Mouse (Mus musculus): Measurements from ENCODE around the gene Gm39653. TPM values are rescaled to one million over a fixed set of nuclear protein-coding genes. Genes with fewer than 3 reads are reported as not detected.

Gene Gm39653
- polyA plus RNA-seq (2015; fragmentation: Nextera tagmentation; extraction: Ambion mirVana) = not detected in 2 replicates

GRCm38 (mm10) chr1:63615668-63616067 lies at the start of gene Gm39653:
Gene Gm39653, plus strand, starts transcription at chr1:63615968.
- no peak for DNase-seq
- Histone ChIP-seq H3K4me3 (ENCODE audit: low read depth, low read length) (no peak within 1 kb of the TSS), H3K9ac (replicated peaks) (no peak within 1 kb of the TSS), H3K27me3 (ENCODE audit: insufficient read depth, low read length) (0 out of 2 replicates have a peak, but pooled peaks cover 2% of the 10 kb centered on the region), H3K4me2 (ENCODE audit: low read depth, low read length) (no peak within 1 kb of the TSS), H3K36me3 (replicated peaks; ENCODE audit: insufficient read depth, low read length) (no peaks in the 10 kb centered on the region), H3K4me1 (ENCODE audit: insufficient read depth) (no peaks in the 10 kb centered on the region), H3K27ac (ENCODE audit: low read depth) (no peak within 1 kb of the TSS), H3K9me3 (ENCODE audit: low read length) (no peaks in the 10 kb centered on the region)
- TF ChIP-seq EP300 (IDR thresholded peaks at IDR 0.05; ENCODE audit: low read depth) (no peak), CTCF (IDR thresholded peaks at IDR 0.05; ENCODE audit: low read depth) (no peak)
- ATAC-seq = no peak
- 66% methylated on average over 3 of the region's 3 CpGs for WGBS (ENCODE audit: insufficient replicate concordance)

DNA sequence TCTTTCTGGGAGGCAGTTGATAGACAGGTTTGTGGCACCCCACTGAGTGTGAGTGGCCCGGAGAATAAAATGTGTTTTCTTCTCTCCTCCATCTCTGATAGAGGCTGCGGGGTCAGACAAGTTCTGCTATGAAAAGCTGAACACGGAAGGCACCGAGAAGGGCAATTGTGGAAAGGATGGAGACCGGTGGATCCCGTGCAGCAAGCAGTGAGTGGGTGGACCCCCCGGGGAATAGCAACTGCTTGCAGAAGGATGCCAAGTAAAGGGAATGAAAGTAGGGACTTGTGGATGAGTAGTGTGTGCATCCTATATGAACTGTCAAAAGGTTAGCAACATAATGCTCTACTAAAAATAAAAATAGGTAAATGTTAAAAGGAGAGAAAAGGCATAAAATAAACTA lies 49.3 kb upstream of the Gm39653 start:
- no peak for TF ChIP-seq CTCF (IDR thresholded peaks at IDR 0.05; ENCODE audit: low read depth)
- TF ChIP-seq EP300 (IDR thresholded peaks at IDR 0.05; ENCODE audit: low read depth) = no peak
- Histone ChIP-seq H3K4me1 (ENCODE audit: insufficient read depth) (no peaks in the 10 kb centered on the region), H3K9ac (replicated peaks) (no peak overlapping the region), H3K36me3 (replicated peaks; ENCODE audit: insufficient read depth, low read length) (no peaks in the 10 kb centered on the region), H3K4me3 (ENCODE audit: low read depth, low read length) (no peak overlapping the region), H3K4me2 (ENCODE audit: low read depth, low read length) (no peak overlapping the region), H3K27ac (ENCODE audit: low read depth) (no peak overlapping the region), H3K27me3 (ENCODE audit: insufficient read depth, low read length) (no peaks in the 10 kb centered on the region), H3K9me3 (ENCODE audit: low read length) (no peaks in the 10 kb centered on the region)
- no peak for DNase-seq
- ATAC-seq = no peak
- 58% methylated on average over 7 of the region's 7 CpGs for WGBS (ENCODE audit: insufficient replicate concordance)

DNA sequence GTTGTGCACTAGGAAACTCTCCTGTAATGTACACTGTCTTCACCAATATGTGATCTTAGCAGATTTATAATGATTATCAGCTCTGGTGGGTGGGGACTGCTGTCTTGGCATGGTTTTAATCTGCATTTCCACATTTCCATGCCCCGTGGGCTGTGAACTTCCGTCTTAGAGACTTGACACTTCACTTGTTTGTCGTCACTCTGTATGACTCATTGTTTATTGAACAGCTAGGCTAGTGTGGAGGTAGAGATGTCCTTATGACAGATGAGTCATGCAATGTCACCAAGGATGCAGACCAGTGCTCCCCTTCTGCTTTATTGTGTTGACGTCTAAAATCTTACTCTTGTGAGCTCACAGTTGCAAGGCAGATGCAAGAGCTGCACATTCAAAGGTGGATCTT lies 48.7 kb upstream of the Gm39653 start:
- ATAC-seq (no peak), DNase-seq (no peak)
- TF ChIP-seq EP300 (IDR thresholded peaks at IDR 0.05; ENCODE audit: low read depth) = no peak
- no peak for TF ChIP-seq CTCF (IDR thresholded peaks at IDR 0.05; ENCODE audit: low read depth)
- no peak overlapping the region for H3K27ac ChIP-seq (ENCODE audit: low read depth)
- H3K27me3 ChIP-seq (ENCODE audit: insufficient read depth, low read length) = no peaks in the 10 kb centered on the region
- H3K4me1 ChIP-seq (ENCODE audit: insufficient read depth) = no peaks in the 10 kb centered on the region
- no peaks in the 10 kb centered on the region for H3K9me3 ChIP-seq (ENCODE audit: low read length)
- H3K4me2 ChIP-seq (ENCODE audit: low read depth, low read length) = no peak overlapping the region
- no peak overlapping the region for H3K4me3 ChIP-seq (ENCODE audit: low read depth, low read length)
- no peaks in the 10 kb centered on the region for H3K36me3 ChIP-seq (replicated peaks; ENCODE audit: insufficient read depth, low read length)
- H3K9ac ChIP-seq (replicated peaks) = no peak overlapping the region
- 40% methylated on average over 4 of the region's 4 CpGs for WGBS (ENCODE audit: insufficient replicate concordance)

DNA sequence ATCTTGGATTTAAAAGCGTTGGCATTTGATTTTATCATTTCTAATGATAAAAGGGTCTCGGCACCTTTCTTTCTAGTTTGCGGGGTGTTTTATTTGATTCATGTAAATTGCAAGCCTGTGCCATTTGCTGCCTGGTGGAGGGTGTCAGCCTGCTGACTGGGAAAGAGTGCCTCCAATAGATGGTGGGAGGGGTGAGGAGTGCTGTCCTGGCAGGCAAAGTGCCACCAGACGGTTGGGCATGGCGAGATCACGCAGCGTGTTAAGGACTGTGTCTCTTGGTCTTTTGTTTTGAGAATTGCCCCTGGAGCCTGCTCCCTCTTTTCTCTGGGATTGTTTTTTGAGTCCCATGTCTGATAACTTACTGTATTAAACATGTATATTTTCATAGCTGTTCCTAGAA lies 43.5 kb upstream of the Gm39653 start:
- Histone ChIP-seq H3K9me3 (ENCODE audit: low read length) (no peaks in the 10 kb centered on the region), H3K27ac (ENCODE audit: low read depth) (no peak overlapping the region), H3K4me1 (ENCODE audit: insufficient read depth) (no peaks in the 10 kb centered on the region), H3K27me3 (ENCODE audit: insufficient read depth, low read length) (no peaks in the 10 kb centered on the region), H3K4me3 (ENCODE audit: low read depth, low read length) (no peak overlapping the region), H3K4me2 (ENCODE audit: low read depth, low read length) (no peak overlapping the region), H3K9ac (replicated peaks) (no peak overlapping the region), H3K36me3 (replicated peaks; ENCODE audit: insufficient read depth, low read length) (no peaks in the 10 kb centered on the region)
- whole genome bisulfite sequencing (ENCODE audit: insufficient replicate concordance) = 74% methylated on average over 7 of the region's 7 CpGs
- TF ChIP-seq EP300 (IDR thresholded peaks at IDR 0.05; ENCODE audit: low read depth) = no peak
- TF ChIP-seq CTCF (IDR thresholded peaks at IDR 0.05; ENCODE audit: low read depth) = no peak
- ATAC-seq (no peak), DNase-seq (no peak)

GRCm38 (mm10) chr1:63573432-63573831 lies 42.3 kb upstream of the Gm39653 start:
- no peak for TF ChIP-seq CTCF (IDR thresholded peaks at IDR 0.05; ENCODE audit: low read depth)
- TF ChIP-seq EP300 (IDR thresholded peaks at IDR 0.05; ENCODE audit: low read depth) = no peak
- DNase-seq = no peak
- 69% methylated on average over 6 of the region's 6 CpGs for WGBS (ENCODE audit: insufficient replicate concordance)

DNA sequence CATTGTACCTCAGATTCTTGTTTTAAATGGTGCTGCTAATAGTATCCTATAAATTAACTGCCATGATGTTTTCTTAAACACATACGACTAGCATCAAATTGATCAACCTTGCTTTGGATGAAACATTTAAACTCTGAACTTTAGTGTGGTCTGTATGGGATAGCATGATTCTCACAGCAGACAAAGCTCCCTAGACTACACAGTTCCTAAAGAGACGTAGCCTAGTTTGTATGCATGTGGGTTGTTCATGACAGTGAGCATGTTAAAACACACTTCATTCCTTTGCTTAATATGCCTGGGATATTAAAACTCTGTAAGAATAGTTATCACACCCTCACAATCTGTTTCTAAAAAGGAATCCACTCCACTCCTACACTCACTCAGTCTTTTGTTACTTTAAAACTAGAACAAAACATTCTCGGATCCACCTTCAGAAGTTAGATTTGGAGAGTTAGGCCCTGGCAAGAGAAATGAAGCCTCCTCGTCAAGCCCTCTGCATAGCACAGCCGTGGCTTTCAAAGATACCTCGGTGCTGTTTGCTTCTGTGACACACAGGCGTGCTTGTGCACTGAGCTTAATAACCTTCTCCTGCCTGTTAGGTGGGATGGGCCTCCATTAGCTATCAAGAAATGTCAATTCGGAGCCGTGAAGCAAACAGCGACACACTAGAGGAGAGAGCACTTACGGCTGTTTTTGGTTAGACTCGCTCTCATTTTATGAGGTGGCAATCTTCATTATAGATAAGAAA lies 41.7 kb upstream of the Gm39653 start:
- H3K4me1 ChIP-seq (ENCODE audit: insufficient read depth) = no peaks in the 10 kb centered on the region
- no peak for ATAC-seq
- no peak for TF ChIP-seq CTCF (IDR thresholded peaks at IDR 0.05; ENCODE audit: low read depth)
- no peak for TF ChIP-seq EP300 (IDR thresholded peaks at IDR 0.05; ENCODE audit: low read depth)

More at GRCm38 (mm10) chr1:63573432-63573831, 42.3 kb upstream of the Gm39653 start:
- no peaks in the 10 kb centered on the region for H3K9me3 ChIP-seq (ENCODE audit: low read length)
- H3K9ac ChIP-seq (replicated peaks) = no peak overlapping the region
- no peak overlapping the region for H3K4me3 ChIP-seq (ENCODE audit: low read depth, low read length)
- H3K4me2 ChIP-seq (ENCODE audit: low read depth, low read length) = no peak overlapping the region
- no peaks in the 10 kb centered on the region for H3K4me1 ChIP-seq (ENCODE audit: insufficient read depth)
- no peak for ATAC-seq
- no peaks in the 10 kb centered on the region for H3K36me3 ChIP-seq (replicated peaks; ENCODE audit: insufficient read depth, low read length)
- H3K27me3 ChIP-seq (ENCODE audit: insufficient read depth, low read length) = no peaks in the 10 kb centered on the region
- H3K27ac ChIP-seq (ENCODE audit: low read depth) = no peak overlapping the region

More for the DNA sequence above, 41.7 kb upstream of the Gm39653 start:
- Histone ChIP-seq H3K9ac (replicated peaks) (no peak overlapping the region), H3K36me3 (replicated peaks; ENCODE audit: insufficient read depth, low read length) (no peaks in the 10 kb centered on the region), H3K4me2 (ENCODE audit: low read depth, low read length) (no peak overlapping the region), H3K4me3 (ENCODE audit: low read depth, low read length) (no peak overlapping the region), H3K27ac (ENCODE audit: low read depth) (no peak overlapping the region), H3K27me3 (ENCODE audit: insufficient read depth, low read length) (no peaks in the 10 kb centered on the region), H3K9me3 (ENCODE audit: low read length) (no peaks in the 10 kb centered on the region)
- WGBS (ENCODE audit: insufficient replicate concordance) = 68% methylated on average over 12 of the region's 12 CpGs
- DNase-seq = no peak

Data from liver, postnatal 0 days (tissue).